Mouse (Mus musculus) lung, adult 2 months (tissue): ENCODE measurements at regions not wholly inside any gene's neighbourhood (a gene's known extent, or its start where the extent isn't known, plus 50 kb on each side); places are given as distances from the start of the nearest gene placed in this dataset.

Source experiments
- DNase-seq: peaks from one replicate; pipeline ENCODE4 v3.0.0; 2022
- H3K4me1 ChIP-seq: fragments of 200-500 bp; 2 replicates; pipeline ENCODE4 v1.6.1; 2011; ENCODE audit warnings: low read length; ENCODE audit not compliant: control insufficient read depth, insufficient read depth
- H3K4me3 ChIP-seq: fragments of 200-500 bp; replicated peaks from 2 replicates; pipeline ENCODE3; 2011; ENCODE audit warnings: low read depth, mild to moderate bottlenecking, control low read depth, low read length; ENCODE audit errors: extremely low read depth
- CTCF ChIP-seq: fragments of 200-500 bp; IDR thresholded peaks from 2 replicates; pipeline ENCODE4 v1.5.1; 2011; ENCODE audit warnings: mild to moderate bottlenecking, low read length, control low read depth; ENCODE audit not compliant: insufficient read depth
- POLR2A ChIP-seq: fragments of 200-500 bp; IDR thresholded peaks from 2 replicates; pipeline ENCODE4 v1.6.1; 2011; ENCODE audit warnings: low read depth, mild to moderate bottlenecking, control low read depth, low read length, borderline replicate concordance; ENCODE audit errors: extremely low read depth
- WGBS: fragments of 180-500 bp; shearing (Covaris S2); methylation state at CpG from one replicate; pipeline ENCODE4 v1.1.7; 2018; 5-methylcytosine and 5-hydroxymethylcytosine counted together

DNA sequence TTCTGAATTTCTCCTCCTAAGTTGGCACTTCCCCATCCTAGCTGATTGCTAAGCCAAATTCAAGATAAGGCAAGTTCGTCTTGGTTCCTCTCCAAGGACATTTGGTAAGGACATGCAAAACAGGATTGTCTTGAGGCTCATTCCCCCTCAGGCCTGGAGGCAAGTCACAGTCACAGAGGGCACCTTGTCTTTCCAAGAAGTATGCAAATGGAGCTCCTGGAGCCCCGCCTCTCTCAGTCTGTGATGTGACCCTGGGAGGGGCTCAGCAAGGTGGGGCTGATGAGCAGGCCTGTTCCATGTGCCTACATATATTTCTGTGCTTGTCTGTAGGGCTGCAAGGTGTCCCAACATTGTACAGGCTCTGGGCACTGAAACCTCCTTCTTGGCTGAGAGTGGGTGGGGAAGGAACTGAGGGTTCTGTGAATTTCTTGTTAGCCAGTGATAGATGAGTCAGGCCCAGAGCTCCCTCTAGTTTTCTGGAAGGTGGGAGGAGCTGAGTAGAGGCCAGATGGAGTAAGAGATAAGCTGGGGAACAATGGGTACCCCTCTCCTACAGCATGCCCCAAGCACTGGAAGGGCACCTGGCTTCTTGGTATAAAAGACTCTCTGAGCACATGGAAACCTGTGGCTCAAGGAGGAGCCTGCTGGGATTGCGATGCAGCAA lies 120.5 kb upstream of the Irx3 start:
- TF ChIP-seq POLR2A (no peak), CTCF (no peak)
- 85% methylated on average over 3 of the region's 3 CpGs for WGBS
- no peak for DNase-seq
- Histone ChIP-seq H3K4me3 (no peak overlapping the region), H3K4me1 (no peaks in the 10 kb centered on the region)

DNA sequence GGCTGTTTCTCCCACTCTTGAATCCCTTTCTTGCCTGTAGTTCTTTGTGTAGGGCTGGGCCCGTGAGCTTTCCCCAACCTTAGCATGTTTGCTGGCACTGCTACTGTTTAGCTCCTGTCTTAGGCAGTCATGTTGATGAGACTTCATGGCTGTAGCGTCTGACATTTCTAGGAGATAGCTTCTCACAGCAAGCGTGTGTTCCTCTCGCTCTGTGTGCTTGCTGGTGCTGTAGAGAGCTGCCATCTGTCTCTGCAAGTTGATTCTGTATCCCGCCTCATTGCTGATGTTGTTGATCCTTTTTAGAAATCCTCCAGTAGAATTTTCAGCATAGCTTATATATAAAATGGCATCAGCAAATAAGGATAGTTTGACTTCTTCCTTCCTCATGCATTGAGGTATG lies 116.0 kb upstream of the Irx3 start:
- WGBS: 94% methylated on average over 5 of the region's 5 CpGs
- no peak for DNase-seq
- TF ChIP-seq POLR2A (no peak), CTCF (no peak)
- H3K4me3 ChIP-seq: no peak overlapping the region
- no peaks in the 10 kb centered on the region; the same call in 1 of the 2 replicates for H3K4me1 ChIP-seq

DNA sequence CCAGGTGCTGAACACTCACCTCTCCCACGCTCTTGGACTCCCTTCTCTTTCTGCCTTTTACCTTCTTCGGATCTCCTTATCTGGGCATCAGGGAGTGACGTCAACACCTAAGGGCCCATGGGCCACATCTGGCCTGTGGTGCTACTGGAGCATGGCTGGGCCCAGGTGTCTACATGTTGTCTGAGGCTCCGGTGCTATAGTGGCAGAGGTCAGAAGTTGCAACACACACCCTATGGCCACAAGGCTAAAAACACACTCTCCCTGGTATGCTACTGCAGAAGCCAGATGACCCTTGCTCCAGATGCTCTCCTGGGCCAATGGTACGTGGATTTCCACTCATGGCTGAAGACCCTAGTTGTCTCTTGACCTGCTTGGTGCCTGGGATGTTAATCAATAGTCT lies 112.1 kb upstream of the Irx3 start:
- TF ChIP-seq CTCF: no peak
- no peak for TF ChIP-seq POLR2A
- no peak for DNase-seq
- 91% methylated on average over 5 of the region's 5 CpGs for WGBS
- no peaks in the 10 kb centered on the region; the same call in none of the 2 replicates for H3K4me1 ChIP-seq
- H3K4me3 ChIP-seq: no peak overlapping the region

DNA sequence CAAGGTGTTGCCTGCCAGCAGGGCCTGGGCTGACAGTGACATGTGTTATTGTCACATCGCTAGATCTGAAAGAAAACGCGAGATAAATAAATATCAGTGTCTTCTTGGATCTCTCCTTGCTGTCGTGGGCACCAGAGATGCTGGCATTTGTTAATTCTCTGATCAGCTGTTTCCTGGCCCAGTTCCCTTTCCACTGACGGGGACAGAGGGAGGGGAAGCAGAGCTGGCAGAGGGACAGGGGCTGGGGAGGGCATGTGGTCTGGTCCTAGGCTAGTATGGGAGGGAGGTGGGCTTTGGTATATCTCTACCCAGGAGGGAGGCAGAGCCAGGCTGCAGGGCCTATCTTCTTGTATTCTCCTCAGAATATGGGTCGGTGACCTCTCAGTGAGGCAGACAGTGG lies 111.3 kb upstream of the Irx3 start:
- 38% methylated on average over 6 of the region's 6 CpGs for WGBS

DNA sequence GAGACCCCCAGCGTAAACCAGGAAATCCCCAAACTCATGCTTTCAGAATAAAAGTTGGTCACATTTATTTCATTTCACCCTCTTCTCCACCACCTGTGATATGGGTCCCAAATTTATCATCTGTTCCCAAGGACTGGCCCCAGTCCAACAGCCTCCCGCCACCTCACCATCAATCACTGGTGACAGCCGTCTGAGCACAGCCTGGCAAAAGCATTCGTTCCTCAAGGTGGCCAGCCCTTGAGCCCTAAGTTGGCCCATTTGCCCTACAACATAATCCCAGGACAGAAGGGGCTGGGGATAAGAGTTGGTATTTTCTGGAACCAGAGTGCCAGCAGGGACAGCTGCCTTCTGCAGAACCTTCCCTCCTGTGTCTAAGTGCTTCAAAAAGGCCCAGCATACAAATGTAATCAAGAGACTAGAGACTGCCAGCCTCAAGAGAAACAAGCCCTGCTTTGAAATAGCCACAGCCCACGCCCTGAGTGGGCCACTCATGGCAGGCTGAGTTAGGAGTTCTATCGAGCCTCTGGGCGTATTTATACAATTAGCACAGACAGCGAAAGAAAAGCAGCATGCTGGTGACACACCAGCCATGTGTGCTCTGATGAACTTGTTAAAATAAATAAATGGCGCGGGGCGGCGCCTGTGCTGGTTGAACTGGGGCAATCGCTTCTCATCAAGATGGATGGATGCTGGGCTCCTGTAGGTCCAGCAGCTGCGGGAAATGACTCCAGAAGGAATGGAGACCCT lies 107.9 kb upstream of the Irx3 start:
- no peak for DNase-seq
- H3K4me1 ChIP-seq: no peaks in the 10 kb centered on the region; the same call in none of the 2 replicates
- 44% methylated on average over 14 of the region's 14 CpGs for WGBS
- no peak overlapping the region for H3K4me3 ChIP-seq
- TF ChIP-seq CTCF (no peak), POLR2A (no peak)

More for the DNA sequence above, 111.3 kb upstream of the Irx3 start:
- Histone ChIP-seq H3K4me3 (no peak overlapping the region), H3K4me1 (no peaks in the 10 kb centered on the region; the same call in none of the 2 replicates)
- TF ChIP-seq POLR2A (no peak), CTCF (no peak)
- no peak for DNase-seq

DNA sequence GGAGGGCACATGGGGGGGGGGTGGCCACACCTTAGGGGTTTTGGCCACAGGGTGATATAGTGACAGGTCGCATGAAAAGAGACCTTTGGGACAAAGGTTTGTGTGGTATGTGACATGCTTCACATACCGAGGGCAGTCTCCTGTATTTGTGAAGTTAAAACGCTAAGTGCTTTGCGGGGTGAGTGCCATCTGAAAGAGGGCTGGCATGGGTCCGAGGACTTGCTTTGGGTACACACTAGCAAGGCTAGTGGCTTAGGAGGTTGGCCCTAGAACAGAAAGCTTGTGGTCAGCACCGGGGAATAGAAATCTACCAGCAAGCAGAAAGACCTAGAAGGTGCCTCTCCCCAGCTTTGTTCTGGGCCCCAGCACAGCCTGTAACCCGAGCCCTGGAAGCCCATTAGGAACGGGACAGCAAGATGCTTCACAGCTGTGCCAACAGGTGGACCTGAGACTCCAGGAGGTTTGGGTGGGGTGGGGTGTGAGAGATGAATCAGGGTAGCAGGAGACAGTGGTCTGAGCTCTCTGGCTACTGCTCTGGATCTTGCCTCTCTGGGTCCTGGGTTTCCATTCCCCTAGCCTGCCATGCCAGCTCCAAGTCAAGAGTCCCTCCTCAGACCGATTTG lies 107.0 kb upstream of the Irx3 start:
- Histone ChIP-seq H3K4me3 (no peak overlapping the region), H3K4me1 (no peaks in the 10 kb centered on the region; the same call in none of the 2 replicates)
- TF ChIP-seq POLR2A (no peak), CTCF (no peak)
- WGBS: 67% methylated on average over 9 of the region's 9 CpGs
- peak; percentile 49 for DNase-seq

DNA sequence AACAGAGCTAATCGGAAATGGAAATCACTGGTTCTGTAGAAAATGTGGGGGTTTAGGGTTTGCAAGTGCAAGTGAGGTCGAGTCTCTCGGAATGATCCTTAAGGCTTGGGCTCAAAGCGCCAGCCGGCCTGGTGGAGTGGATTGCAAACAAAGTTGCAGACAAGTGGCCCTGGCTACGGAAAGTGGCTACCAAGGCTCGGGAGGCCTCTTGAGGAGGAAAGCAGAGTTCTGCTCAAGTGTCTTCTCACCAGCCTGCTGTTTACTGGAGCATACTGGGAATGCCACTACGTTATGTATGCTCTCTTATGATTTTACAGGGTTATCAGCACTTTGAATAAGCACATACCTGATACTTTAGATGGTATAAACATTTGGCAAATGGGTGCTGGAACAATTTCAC lies 105.3 kb upstream of the Irx3 start:
- peak; percentile 68 for DNase-seq
- Histone ChIP-seq H3K4me3 (no peak overlapping the region), H3K4me1 (no peaks in the 10 kb centered on the region; the same call in 1 of the 2 replicates)
- TF ChIP-seq POLR2A (no peak), CTCF (no peak)
- WGBS: 77% methylated on average over 8 of the region's 8 CpGs

DNA sequence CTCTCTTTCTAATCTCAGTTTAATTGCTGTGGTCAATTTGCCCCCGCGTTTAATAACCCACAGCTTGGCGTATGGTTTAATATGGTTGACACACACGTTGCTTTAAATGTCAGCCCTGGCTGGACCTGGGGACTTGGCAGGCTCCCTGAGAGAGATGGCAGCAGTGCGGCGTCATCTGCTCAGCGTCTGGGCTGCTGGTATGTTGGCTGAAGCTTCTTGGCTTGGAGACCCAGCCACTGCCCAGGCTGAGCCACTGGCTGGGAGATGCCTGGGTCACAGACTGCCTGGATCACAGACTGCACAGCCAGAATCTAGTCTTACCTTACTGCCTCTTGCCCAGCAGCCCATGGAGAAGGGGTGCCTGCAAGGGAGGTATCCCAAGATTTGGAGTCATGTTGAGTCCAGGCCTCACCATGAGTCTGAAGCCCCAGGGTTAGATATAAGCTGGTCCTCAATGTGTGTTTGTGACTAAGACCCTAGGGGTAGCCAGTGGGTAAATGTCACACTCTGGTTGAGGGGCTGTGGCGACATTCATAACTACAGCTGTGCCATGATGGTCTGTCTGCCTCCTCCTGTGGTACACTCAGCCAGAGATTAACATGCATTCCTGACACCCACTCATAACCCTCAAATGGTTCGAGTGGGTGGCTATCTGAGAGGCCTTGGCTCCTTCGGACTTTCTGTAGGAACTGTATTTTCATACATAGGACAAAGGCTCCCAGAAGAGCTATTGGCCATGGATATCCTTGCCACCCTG lies 99.8 kb upstream of the Irx3 start:
- H3K4me3 ChIP-seq: no peak overlapping the region
- TF ChIP-seq CTCF: no peak
- no peak for TF ChIP-seq POLR2A
- 69% methylated on average over 10 of the region's 10 CpGs for WGBS
- no peak for DNase-seq
- no peaks in the 10 kb centered on the region for H3K4me1 ChIP-seq

DNA sequence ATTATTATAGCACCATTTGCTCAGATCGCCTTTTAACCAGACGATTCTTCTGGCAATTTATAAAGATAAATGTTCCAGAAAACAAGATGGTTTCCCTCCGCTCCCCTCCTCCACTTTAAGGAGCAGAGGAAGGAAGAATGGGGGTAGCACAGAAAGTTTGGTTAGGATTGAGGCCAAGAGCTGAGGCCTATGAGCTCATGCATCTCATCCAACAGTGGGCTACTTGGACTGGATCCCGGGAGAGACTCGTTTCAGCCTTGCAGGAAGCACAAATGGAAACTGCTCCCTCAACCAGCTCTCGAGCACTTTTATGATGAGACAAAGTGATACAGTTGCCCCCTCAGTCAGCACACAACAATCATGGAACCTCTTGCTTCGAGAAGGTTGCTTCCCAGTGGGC lies 97.9 kb upstream of the Irx3 start:
- DNase-seq: no peak
- 43% methylated on average over 7 of the region's 7 CpGs for WGBS
- H3K4me3 ChIP-seq: no peak overlapping the region
- no peaks in the 10 kb centered on the region for H3K4me1 ChIP-seq
- TF ChIP-seq POLR2A (no peak), CTCF (no peak)
